Mouse (Mus musculus): ENCODE measurements at regions not wholly inside any gene's neighbourhood (a gene's known extent, or its start where the extent isn't known, plus 50 kb on each side); places are given as distances from the start of the nearest gene placed in this dataset.

DNA sequence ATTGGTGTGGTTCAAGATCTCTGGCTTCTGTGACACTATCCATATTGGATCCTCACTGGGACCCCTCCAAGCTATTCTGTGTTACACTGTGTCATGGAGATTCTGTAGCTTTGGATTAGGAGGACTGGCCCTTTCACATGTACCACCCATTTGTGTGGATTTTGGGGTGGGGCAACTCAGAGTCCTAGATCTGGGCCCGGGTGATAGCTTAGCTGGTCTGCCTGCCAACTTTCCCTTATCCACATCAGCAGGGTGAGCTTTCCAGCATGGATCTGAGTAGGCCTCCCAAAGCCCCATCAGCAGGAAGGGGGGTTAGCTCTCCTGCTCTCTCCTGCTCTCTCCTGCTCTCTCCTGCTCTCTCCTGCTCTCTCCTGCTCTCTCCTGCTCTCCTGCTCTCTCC is 152.3 kb downstream of the Spata18 start:
- Histone ChIP-seq H3K4me1 (ENCODE audit: control insufficient read depth, insufficient read depth, low read length) (no peaks in the 10 kb centered on the region; the same call in 1 of the 2 replicates), H3K36me3 (ENCODE audit: control insufficient read depth, insufficient read depth, low read length) (no peaks in the 10 kb centered on the region), H3K9ac (ENCODE audit: low read depth, low read length) (no peak overlapping the region), H3K4me3 (no peak overlapping the region), H3K79me2 (replicated peaks; ENCODE audit: control insufficient read depth, insufficient read depth, low read length) (no peaks in the 10 kb centered on the region), H3K27ac (no peak overlapping the region), H3K27me3 (ENCODE audit: control insufficient read depth, insufficient read depth, low read length) (no peaks in the 10 kb centered on the region)
- intact Hi-C loops (cut with DNase I), result no loop called here
- 11% methylated on average over 1 of the region's 1 CpGs for WGBS
- peak in 1 of 2 experiments; percentile 21 for DNase-seq
- TF ChIP-seq CTCF (IDR thresholded peaks at IDR 0.05) (no peak), POLR2A (IDR thresholded peaks at IDR 0.05; ENCODE audit: insufficient read depth, low read depth, low read length) (no peak)

DNA sequence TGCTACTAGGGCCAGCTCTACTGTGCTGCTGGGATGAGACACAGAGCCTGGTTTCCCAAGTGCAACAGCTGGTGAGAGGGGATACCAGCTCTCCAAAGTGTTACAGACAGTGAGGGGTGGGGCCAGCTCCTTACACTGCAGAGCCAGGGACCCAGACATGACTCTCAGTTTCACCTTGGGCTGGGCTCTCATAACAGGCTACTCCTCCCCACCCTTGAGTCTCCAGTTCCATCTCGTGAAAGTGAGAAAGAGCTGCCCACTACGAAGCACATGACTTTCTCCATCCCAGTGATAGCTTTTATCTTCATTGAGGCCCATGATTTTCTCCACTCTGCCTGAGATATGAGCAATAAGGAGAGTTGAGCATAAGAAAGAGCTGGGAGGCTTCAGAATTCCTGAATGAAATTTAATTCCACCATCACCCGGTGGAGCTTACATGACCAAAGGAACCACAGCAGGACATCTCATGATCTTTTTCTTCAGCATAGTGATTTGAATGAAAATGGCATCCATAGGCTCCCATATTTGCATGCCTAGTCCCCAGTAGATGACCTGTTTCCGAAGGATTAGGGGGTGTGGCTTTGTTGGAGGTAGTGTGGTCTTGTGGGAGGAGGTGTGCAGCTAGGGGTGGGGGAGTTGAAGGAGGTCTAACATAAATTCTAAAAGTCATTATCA is 153.5 kb downstream of the Spata18 start:
- no peak for DNase-seq
- Histone ChIP-seq H3K27ac (no peak overlapping the region), H3K4me3 (no peak overlapping the region), H3K36me3 (ENCODE audit: control insufficient read depth, insufficient read depth, low read length) (no peaks in the 10 kb centered on the region), H3K4me1 (ENCODE audit: control insufficient read depth, insufficient read depth, low read length) (no peaks in the 10 kb centered on the region; the same call in 1 of the 2 replicates), H3K9ac (ENCODE audit: low read depth, low read length) (no peak overlapping the region), H3K79me2 (replicated peaks; ENCODE audit: control insufficient read depth, insufficient read depth, low read length) (no peaks in the 10 kb centered on the region), H3K27me3 (ENCODE audit: control insufficient read depth, insufficient read depth, low read length) (no peaks in the 10 kb centered on the region)
- TF ChIP-seq POLR2A (IDR thresholded peaks at IDR 0.05; ENCODE audit: insufficient read depth, low read depth, low read length), result no peak
- no peak for TF ChIP-seq EP300 (IDR thresholded peaks at IDR 0.05; ENCODE audit: insufficient read depth, low read depth, low read length)
- TF ChIP-seq CTCF (IDR thresholded peaks at IDR 0.05), result no peak
- 71% methylated on average over 4 of the region's 4 CpGs for WGBS
- intact Hi-C loops (cut with DNase I), result no loop called here

DNA sequence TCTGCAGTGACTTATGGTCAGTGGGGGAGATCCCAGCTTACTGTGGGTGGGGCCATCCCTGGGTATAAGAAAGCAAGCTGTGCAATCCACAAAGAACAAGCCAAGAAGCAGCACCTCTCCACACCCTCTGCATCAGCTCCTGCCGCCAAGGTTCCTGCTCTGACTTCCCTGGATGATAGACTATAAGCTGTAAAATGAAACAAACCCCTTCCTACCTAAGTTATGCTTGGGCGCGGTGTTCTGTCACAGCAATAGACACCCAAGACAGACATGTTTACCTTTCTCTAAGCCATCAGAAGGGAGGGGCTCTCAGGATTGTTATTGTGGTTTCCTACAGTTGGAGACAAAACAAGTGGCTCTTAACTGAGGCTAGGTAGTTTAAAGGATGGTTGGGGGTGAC is 159.5 kb downstream of the Spata18 start:
- no peak overlapping the region for H3K9ac ChIP-seq (ENCODE audit: low read depth, low read length)
- WGBS, result 80% methylated on average over 3 of the region's 3 CpGs
- no peaks in the 10 kb centered on the region for H3K36me3 ChIP-seq (ENCODE audit: control insufficient read depth, insufficient read depth, low read length)
- no peaks in the 10 kb centered on the region for H3K27me3 ChIP-seq (ENCODE audit: control insufficient read depth, insufficient read depth, low read length)
- H3K4me1 ChIP-seq (ENCODE audit: control insufficient read depth, insufficient read depth, low read length), result peaks cover 2% of the 10 kb centered on the region; the same call in 1 of the 2 replicates
- no peaks in the 10 kb centered on the region for H3K79me2 ChIP-seq (replicated peaks; ENCODE audit: control insufficient read depth, insufficient read depth, low read length)
- no peak overlapping the region for H3K27ac ChIP-seq
- no peak overlapping the region for H3K4me3 ChIP-seq
- TF ChIP-seq EP300 (IDR thresholded peaks at IDR 0.05; ENCODE audit: insufficient read depth, low read depth, low read length) (no peak), POLR2A (IDR thresholded peaks at IDR 0.05; ENCODE audit: insufficient read depth, low read depth, low read length) (no peak), CTCF (IDR thresholded peaks at IDR 0.05) (no peak)
- no peak for DNase-seq
- intact Hi-C loops (cut with DNase I), result no loop called here

DNA sequence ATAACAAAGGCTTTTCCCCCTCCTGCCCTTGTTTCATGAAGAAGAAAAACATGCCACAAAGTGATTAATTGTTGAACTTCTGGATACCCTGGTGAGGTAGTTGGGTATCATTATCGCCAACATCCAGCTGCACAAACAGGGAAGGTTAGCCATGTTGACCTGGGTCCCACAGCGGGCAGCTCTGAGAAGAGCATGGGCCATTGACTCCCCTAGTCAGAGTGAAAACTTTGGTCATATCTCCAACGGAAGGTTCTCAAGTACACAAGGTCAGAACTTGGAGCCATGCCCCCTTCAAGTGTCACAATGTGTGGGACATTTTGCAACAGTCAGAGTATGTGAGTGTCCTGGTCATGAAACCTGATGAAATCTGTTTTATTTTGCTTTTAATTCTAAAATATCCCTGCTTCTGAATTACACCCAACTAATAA is 159.9 kb downstream of the Spata18 start:
- Histone ChIP-seq H3K27me3 (ENCODE audit: control insufficient read depth, insufficient read depth, low read length) (no peaks in the 10 kb centered on the region), H3K27ac (no peak overlapping the region), H3K4me3 (no peak overlapping the region), H3K9ac (ENCODE audit: low read depth, low read length) (no peak overlapping the region), H3K79me2 (replicated peaks; ENCODE audit: control insufficient read depth, insufficient read depth, low read length) (no peaks in the 10 kb centered on the region), H3K36me3 (ENCODE audit: control insufficient read depth, insufficient read depth, low read length) (no peaks in the 10 kb centered on the region), H3K4me1 (ENCODE audit: control insufficient read depth, insufficient read depth, low read length) (peaks cover 2% of the 10 kb centered on the region; the same call in 1 of the 2 replicates)
- no peak for DNase-seq
- TF ChIP-seq CTCF (IDR thresholded peaks at IDR 0.05) (no peak), EP300 (IDR thresholded peaks at IDR 0.05; ENCODE audit: insufficient read depth, low read depth, low read length) (no peak), POLR2A (IDR thresholded peaks at IDR 0.05; ENCODE audit: insufficient read depth, low read depth, low read length) (no peak)
- 63% methylated on average over 3 of the region's 3 CpGs for WGBS
- intact Hi-C loops (cut with DNase I), result no loop called here

DNA sequence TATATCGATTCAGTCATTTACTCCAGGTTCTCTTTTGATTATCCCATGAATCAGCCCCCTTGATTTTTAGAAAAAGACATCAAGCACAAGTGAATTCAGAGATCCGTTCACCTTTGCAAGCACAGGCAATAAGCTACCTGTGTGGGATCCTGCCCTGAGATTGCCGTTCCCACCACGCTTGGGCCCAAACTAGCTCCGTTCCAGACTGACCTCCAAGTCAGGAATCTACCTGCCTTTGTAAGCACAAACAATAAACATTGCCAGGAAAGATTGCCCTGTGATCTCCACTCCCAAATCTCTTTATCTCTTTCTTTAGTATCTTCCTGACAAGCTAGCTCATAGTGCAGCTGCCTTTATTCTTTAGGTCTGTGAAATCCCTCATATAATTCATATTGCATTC is 164.6 kb downstream of the Spata18 start:
- no peak for DNase-seq
- WGBS, result 91% methylated on average over 5 of the region's 5 CpGs
- Histone ChIP-seq H3K27me3 (ENCODE audit: control insufficient read depth, insufficient read depth, low read length) (no peaks in the 10 kb centered on the region), H3K36me3 (ENCODE audit: control insufficient read depth, insufficient read depth, low read length) (no peaks in the 10 kb centered on the region; the same call in none of the 2 replicates), H3K4me1 (ENCODE audit: control insufficient read depth, insufficient read depth, low read length) (peaks cover 2% of the 10 kb centered on the region; the same call in 1 of the 2 replicates), H3K9ac (ENCODE audit: low read depth, low read length) (no peak overlapping the region), H3K79me2 (replicated peaks; ENCODE audit: control insufficient read depth, insufficient read depth, low read length) (no peaks in the 10 kb centered on the region), H3K4me3 (no peak overlapping the region), H3K27ac (no peak overlapping the region)
- no peak for TF ChIP-seq CTCF (IDR thresholded peaks at IDR 0.05)
- no peak for TF ChIP-seq EP300 (IDR thresholded peaks at IDR 0.05; ENCODE audit: insufficient read depth, low read depth, low read length)
- TF ChIP-seq POLR2A (IDR thresholded peaks at IDR 0.05; ENCODE audit: insufficient read depth, low read depth, low read length), result no peak
- intact Hi-C loops (cut with DNase I), result no loop called here

- no peak for DNase-seq
- H3K36me3 ChIP-seq (ENCODE audit: control insufficient read depth, insufficient read depth, low read length), result no peaks in the 10 kb centered on the region; the same call in none of the 2 replicates
- TF ChIP-seq EP300 (IDR thresholded peaks at IDR 0.05; ENCODE audit: insufficient read depth, low read depth, low read length) (no peak), CTCF (IDR thresholded peaks at IDR 0.05) (no peak), POLR2A (IDR thresholded peaks at IDR 0.05; ENCODE audit: insufficient read depth, low read depth, low read length) (no peak)
- H3K4me1 ChIP-seq (ENCODE audit: control insufficient read depth, insufficient read depth, low read length), result no peaks in the 10 kb centered on the region
- intact Hi-C loops (cut with DNase I), result no loop called here
- H3K9ac ChIP-seq (ENCODE audit: low read depth, low read length), result no peak overlapping the region
- no peak overlapping the region for H3K4me3 ChIP-seq
- H3K27me3 ChIP-seq (ENCODE audit: control insufficient read depth, insufficient read depth, low read length), result no peaks in the 10 kb centered on the region
- no peak overlapping the region; the same call in 1 of the 2 replicates for H3K27ac ChIP-seq
- H3K79me2 ChIP-seq (replicated peaks; ENCODE audit: control insufficient read depth, insufficient read depth, low read length), result no peaks in the 10 kb centered on the region
- 73% methylated on average over 1 of the region's 1 CpGs for WGBS
Measured at GRCm38 (mm10) chr5:73817180-73817579, 166.0 kb downstream of the Spata18 start.

All from heart, adult 2 months (tissue).